Mouse (Mus musculus) midbrain, embryonic 16.5 days (tissue): ENCODE results near the gene Sgf29. TPM values are rescaled to one million over a fixed set of nuclear protein-coding genes. Genes with fewer than 3 reads are reported as not detected.

Experiments used
- ATAC-seq: fragments of 200-750 bp; cut with Nextera tagmentation; 2 replicates; pipeline ENCODE4 v1.8.0; 2017; ENCODE audit warnings: moderate TSS enrichment
- H3K27ac ChIP-seq: fragments of 300-500 bp; sonication (generic); 2 replicates; pipeline ENCODE4 v1.5.1; 2014; ENCODE audit warnings: mild to moderate bottlenecking, low read length, mixed read lengths
- H3K27me3 ChIP-seq: fragments of 300-500 bp; sonication (generic); 2 replicates; pipeline ENCODE4 v1.6.1; 2014; ENCODE audit warnings: low read depth, low read length, mixed read lengths; ENCODE audit not compliant: control insufficient read depth, insufficient read depth
- H3K36me3 ChIP-seq: fragments of 300-500 bp; sonication (generic); 2 replicates; pipeline ENCODE4 v1.6.1; 2014; ENCODE audit warnings: mild to moderate bottlenecking, low read length, moderate library complexity, mixed read lengths; ENCODE audit not compliant: control insufficient read depth, insufficient read depth
- H3K4me1 ChIP-seq: fragments of 300-500 bp; sonication (generic); 2 replicates; pipeline ENCODE4 v1.6.1; 2014; ENCODE audit warnings: mild to moderate bottlenecking, low read length, mixed read lengths; ENCODE audit not compliant: control insufficient read depth, insufficient read depth
- H3K4me2 ChIP-seq: fragments of 300-500 bp; sonication (generic); 2 replicates; pipeline ENCODE4 v1.6.1; 2014; ENCODE audit warnings: mild to moderate bottlenecking, low read length, mixed read lengths
- H3K4me3 ChIP-seq: fragments of 300-500 bp; sonication (generic); 2 replicates; pipeline ENCODE4 v1.5.1; 2014; ENCODE audit warnings: low read depth, mild to moderate bottlenecking, low read length, moderate library complexity, mixed read lengths
- H3K9ac ChIP-seq: fragments of 300-500 bp; sonication (generic); 2 replicates; pipeline ENCODE4 v1.6.1; 2014; ENCODE audit warnings: low read depth, low read length, mixed read lengths
- H3K9me3 ChIP-seq: fragments of 300-500 bp; sonication (generic); replicated peaks from 2 replicates; pipeline ENCODE4 v1.6.1; 2014; ENCODE audit warnings: mild to moderate bottlenecking, low read length, mixed read lengths; ENCODE audit not compliant: control insufficient read depth, poor library complexity, severe bottlenecking
- WGBS: fragments of 180-500 bp; shearing (Covaris S2); extraction: QIAGEN DNeasy Blood & Tissue Kit; methylation state at CpG from one replicate; pipeline ENCODE4 v1.1.7; 2014; 5-methylcytosine and 5-hydroxymethylcytosine counted together
- polyA plus RNA-seq: library from polyadenylated mRNA; unstranded; fragments of >200 nt; fragmentation: Nextera tagmentation; extraction: Ambion mirVana; gene quantifications from 2 replicates; pipeline ENCODE4 v1.2.1, GENCODE M21; 2015

Sgf29 gene
- polyA plus RNA-seq, 1 experiment from 2014 or later, result 56.9 TPM

- Histone ChIP-seq H3K4me1 (no peaks in the 10 kb centered on the region), H3K9me3 (no peaks in the 10 kb centered on the region; the same call in 1 of the 2 replicates), H3K4me3 (no peak overlapping the region), H3K9ac (no peak overlapping the region), H3K4me2 (no peak overlapping the region), H3K36me3 (no peaks in the 10 kb centered on the region), H3K27ac (no peak overlapping the region), H3K27me3 (no peaks in the 10 kb centered on the region)
- no peak for ATAC-seq
- WGBS, result 96% methylated on average over 5 of the region's 5 CpGs
Observed at GRCm38 (mm10) chr7:126718787-126719337, 69.8 kb downstream of the Sgf29 start.

GRCm38 (mm10) chr7:126721635-126722034 is 72.5 kb downstream of the Sgf29 start:
- Histone ChIP-seq H3K4me3 (no peak overlapping the region), H3K9ac (no peak overlapping the region), H3K9me3 (no peaks in the 10 kb centered on the region; the same call in 1 of the 2 replicates), H3K4me1 (no peaks in the 10 kb centered on the region), H3K27me3 (no peaks in the 10 kb centered on the region), H3K36me3 (no peaks in the 10 kb centered on the region), H3K4me2 (no peak overlapping the region), H3K27ac (no peak overlapping the region)
- no peak for ATAC-seq
- 95% methylated on average over 13 of the region's 13 CpGs for WGBS

Other genes with a start within 250 kb of the Sgf29 start
- gene Cd19, start 234.4 kb upstream of the Sgf29 start, polyA plus RNA-seq, result not detected in 2 replicates
- 22.9 and 23.8 TPM in 2 replicates for gene Rabep2, start 220.6 kb upstream of the Sgf29 start, polyA plus RNA-seq
- 0.39 and 0.71 TPM in 2 replicates for gene Atp2a1, start 186.2 kb upstream of the Sgf29 start, polyA plus RNA-seq
- gene Sh2b1, start 173.9 kb upstream of the Sgf29 start, polyA plus RNA-seq, result 76.8 and 79.6 TPM in 2 replicates
- gene Tufm, start 161.9 kb upstream of the Sgf29 start, polyA plus RNA-seq, result 121 and 127 TPM in 2 replicates
- gene Atxn2l, start 145.9 kb upstream of the Sgf29 start, polyA plus RNA-seq, result 66.9 and 68.8 TPM in 2 replicates
- 177 and 184 TPM in 2 replicates for gene Eif3c, start 82.9 kb upstream of the Sgf29 start, polyA plus RNA-seq
- 0.31 TPM in 2 replicates for gene Apobr, start 64.4 kb upstream of the Sgf29 start, polyA plus RNA-seq
- gene Cln3, start 63.5 kb upstream of the Sgf29 start, polyA plus RNA-seq, result 36.4 and 37.7 TPM in 2 replicates
- gene Il27, start 54.4 kb upstream of the Sgf29 start, polyA plus RNA-seq, result not detected in 2 replicates
- gene Nupr1, start 18.4 kb upstream of the Sgf29 start, polyA plus RNA-seq, result 6.1 and 9.5 TPM in 2 replicates
- 7.6 and 8.5 TPM in 2 replicates for gene Sult1a1, start 27.1 kb downstream of the Sgf29 start, polyA plus RNA-seq
- gene Bola2, start 46.1 kb downstream of the Sgf29 start, polyA plus RNA-seq, result 113 and 120 TPM in 2 replicates
- gene Slx1b, start 46.5 kb downstream of the Sgf29 start, polyA plus RNA-seq, result 16.8 and 17.3 TPM in 2 replicates
- 114 and 122 TPM in 2 replicates for gene Coro1a, start 58.5 kb downstream of the Sgf29 start, polyA plus RNA-seq
- gene Mapk3, start 110.3 kb downstream of the Sgf29 start, polyA plus RNA-seq, result 111 and 112 TPM in 2 replicates
- gene Gdpd3, start 117.0 kb downstream of the Sgf29 start, polyA plus RNA-seq, result 0.95 and 1.5 TPM in 2 replicates
- 162 and 191 TPM in 2 replicates for gene Ypel3, start 127.6 kb downstream of the Sgf29 start, polyA plus RNA-seq
- 0.51 and 0.64 TPM in 2 replicates for gene Tbx6, start 132.2 kb downstream of the Sgf29 start, polyA plus RNA-seq
- 155 and 182 TPM in 2 replicates for gene Ppp4c, start 143.2 kb downstream of the Sgf29 start, polyA plus RNA-seq
- 55.0 and 61.1 TPM in 2 replicates for gene Fam57b, start 148.4 kb downstream of the Sgf29 start, polyA plus RNA-seq
- gene 4930451I11Rik, start 182.3 kb downstream of the Sgf29 start, polyA plus RNA-seq, result not detected in 2 replicates
- gene Doc2a, start 198.1 kb downstream of the Sgf29 start, polyA plus RNA-seq, result 24.2 and 35.8 TPM in 2 replicates
- 19.8 and 20.0 TPM in 2 replicates for gene Hirip3, start 212.7 kb downstream of the Sgf29 start, polyA plus RNA-seq
- 94.6 and 98.3 TPM in 2 replicates for gene Ino80e, start 213.1 kb downstream of the Sgf29 start, polyA plus RNA-seq
- gene Taok2, start 235.4 kb downstream of the Sgf29 start, polyA plus RNA-seq, result 64.8 and 66.7 TPM in 2 replicates